Mouse (Mus musculus) brown adipose tissue, adult 24 weeks (tissue): ENCODE data around the gene Ntrk2. TPM values are rescaled to one million over a fixed set of nuclear protein-coding genes. Genes with fewer than 3 reads are reported as not detected.

Experiments
- H3K27ac ChIP-seq: fragments of 200-500 bp; replicated peaks from 2 replicates; pipeline ENCODE4 v1.5.1; 2012; ENCODE audit warnings: low read depth, mild to moderate bottlenecking, low read length
- H3K4me1 ChIP-seq: fragments of 200-500 bp; 2 replicates; pipeline ENCODE4 v1.6.1; 2012; ENCODE audit warnings: low read length, mixed read lengths; ENCODE audit not compliant: control insufficient read depth, insufficient read depth, insufficient read length
- H3K4me3 ChIP-seq: fragments of 200-500 bp; 2 replicates; pipeline ENCODE4 v1.5.1; 2012; ENCODE audit warnings: low read depth, mild to moderate bottlenecking, low read length, moderate library complexity; ENCODE audit not compliant: insufficient read depth
- polyA plus RNA-seq: library from polyadenylated mRNA; stranded (reverse); fragments of >200 nt; gene quantifications from 2 replicates; pipeline ENCODE4 v1.2.4, GENCODE M21; 2012; ENCODE audit not compliant: missing spikeins, insufficient read depth, insufficient read length

The Ntrk2 gene
- polyA plus RNA-seq, 1 experiment: 116 TPM

GRCm38 (mm10) chr13:59173840-59174239 lies 367.5 kb downstream of the Ntrk2 start:
- Histone ChIP-seq H3K4me1 (no peaks in the 10 kb centered on the region), H3K27ac (no peak overlapping the region), H3K4me3 (no peak overlapping the region)

- H3K4me1 ChIP-seq: no peaks in the 10 kb centered on the region
- H3K4me3 ChIP-seq: no peak overlapping the region
- no peak overlapping the region for H3K27ac ChIP-seq
Measured at GRCm38 (mm10) chr13:59176021-59176420, 369.7 kb downstream of the Ntrk2 start.

GRCm38 (mm10) chr13:59176485-59176884 lies 370.1 kb downstream of the Ntrk2 start:
- no peak overlapping the region for H3K4me3 ChIP-seq
- H3K27ac ChIP-seq: no peak overlapping the region

GRCm38 (mm10) chr13:59177003-59177402 lies 370.6 kb downstream of the Ntrk2 start:
- Histone ChIP-seq H3K27ac (no peak overlapping the region), H3K4me3 (no peak overlapping the region), H3K4me1 (no peaks in the 10 kb centered on the region)

More at GRCm38 (mm10) chr13:59176485-59176884, 370.1 kb downstream of the Ntrk2 start:
- H3K4me1 ChIP-seq: no peaks in the 10 kb centered on the region

- Histone ChIP-seq H3K27ac (no peak overlapping the region), H3K4me3 (no peak overlapping the region), H3K4me1 (no peaks in the 10 kb centered on the region)
Measured at GRCm38 (mm10) chr13:59179986-59180385, 373.6 kb downstream of the Ntrk2 start.

GRCm38 (mm10) chr13:59180781-59181180 lies 374.4 kb downstream of the Ntrk2 start:
- Histone ChIP-seq H3K4me1 (no peaks in the 10 kb centered on the region), H3K27ac (no peak overlapping the region), H3K4me3 (no peak overlapping the region)

- H3K4me1 ChIP-seq: no peaks in the 10 kb centered on the region
- H3K4me3 ChIP-seq: no peak overlapping the region
- H3K27ac ChIP-seq: no peak overlapping the region
Measured at GRCm38 (mm10) chr13:59181188-59181947, 375.0 kb downstream of the Ntrk2 start.

GRCm38 (mm10) chr13:59182630-59183029 lies 376.3 kb downstream of the Ntrk2 start:
- no peak overlapping the region for H3K27ac ChIP-seq
- no peak overlapping the region for H3K4me3 ChIP-seq
- H3K4me1 ChIP-seq: no peaks in the 10 kb centered on the region

Other genes starting within 250 kb of the Ntrk2 start
- gene Slc28a3, start 195.7 kb upstream of the Ntrk2 start, polyA plus RNA-seq: not detected in 2 replicates